Mouse (Mus musculus): Measurements from ENCODE around the gene Alpi.

Alpi gene

GRCm38 (mm10) chr1:87059042-87059665 lies 42.3 kb downstream of the Alpi start:
- no peak for DNase-seq (ENCODE audit: low spot score)

DNA sequence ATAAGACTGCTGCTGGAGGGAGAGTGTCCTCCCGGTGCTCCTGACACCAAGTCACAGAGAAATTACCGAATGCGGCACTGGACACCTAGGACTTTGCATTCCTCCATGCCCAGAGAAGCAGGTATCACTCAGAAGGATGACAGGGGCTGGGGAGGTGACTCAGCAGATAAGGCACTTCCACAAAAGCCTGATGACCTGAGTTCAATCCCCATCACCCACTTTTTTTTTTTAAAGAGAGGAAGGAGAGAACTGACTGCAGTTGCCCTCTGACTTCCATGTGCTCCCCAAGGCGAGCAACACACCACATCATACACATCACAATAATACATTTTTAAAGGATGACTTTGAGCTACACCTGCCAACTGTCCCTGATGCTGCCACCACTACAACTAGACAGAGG lies 44.3 kb downstream of the Alpi start:
- DNase-seq (ENCODE audit: low spot score): no peak

DNA sequence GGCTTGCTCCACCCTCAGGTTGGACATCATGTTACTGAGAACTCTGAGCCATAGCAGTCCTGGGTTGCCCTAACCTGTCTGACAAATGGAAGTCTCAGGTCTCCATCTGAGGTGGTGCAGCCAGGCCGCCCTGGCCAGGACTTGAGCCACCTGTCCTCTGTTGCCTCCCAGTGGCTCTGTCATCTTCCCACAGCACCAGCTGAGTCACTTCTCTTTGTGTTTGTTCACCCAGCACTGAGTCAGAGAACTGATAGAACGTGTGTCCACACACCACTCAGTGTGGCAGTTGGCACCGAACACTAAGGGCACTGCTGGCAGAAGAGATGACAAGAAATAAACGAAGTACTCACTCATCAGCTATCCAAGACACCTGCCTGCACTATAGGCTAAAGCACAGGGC lies 50.0 kb downstream of the Alpi start:
- no peak for DNase-seq (ENCODE audit: low spot score)

DNA sequence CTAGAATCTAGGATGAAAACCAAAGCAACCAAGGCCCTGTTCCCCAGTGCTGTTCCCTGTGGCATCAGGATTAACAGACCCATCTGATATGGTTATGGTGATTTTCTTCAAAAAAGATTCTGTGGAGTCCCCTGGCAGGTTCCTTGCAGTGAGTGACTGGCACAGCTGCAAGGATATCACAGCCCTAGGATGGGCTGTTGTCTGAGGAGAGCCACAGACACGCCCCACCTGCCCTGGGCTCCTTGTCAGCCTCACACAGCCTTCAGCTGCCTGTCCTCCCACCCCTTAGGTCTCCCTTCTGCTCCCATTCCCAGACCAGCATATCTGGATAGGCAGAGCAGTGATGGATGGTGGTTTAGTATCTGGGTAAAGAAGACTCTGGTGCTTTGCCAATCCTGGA lies 50.7 kb downstream of the Alpi start:
- no peak for DNase-seq (ENCODE audit: low spot score)

DNA sequence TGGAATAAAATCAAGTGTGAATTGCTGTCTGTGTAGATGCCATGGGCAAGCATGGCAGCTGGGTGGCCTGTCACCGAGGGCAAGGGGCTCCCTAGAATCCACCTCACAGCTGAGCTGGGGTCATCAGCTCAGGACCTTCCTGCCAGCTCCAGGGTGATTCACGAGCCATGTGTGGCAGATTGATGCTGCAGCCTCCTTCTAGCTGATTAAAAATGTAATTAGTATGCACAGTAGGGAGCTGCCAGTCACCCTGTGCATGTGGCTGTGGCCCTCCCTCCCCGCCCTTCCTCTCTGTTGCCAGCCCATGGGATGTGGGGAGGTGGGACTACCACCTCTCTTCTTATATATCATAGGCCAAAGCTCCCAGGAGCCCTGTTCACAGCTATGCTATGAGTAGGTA lies 51.3 kb downstream of the Alpi start:
- no peak for DNase-seq (ENCODE audit: low spot score)
